Mouse (Mus musculus) spleen, postnatal 4 days (tissue): ENCODE data around the gene Emilin1.
"Not testable (repeated sequence)": the region's sequence is repeated elsewhere in the genome, so short reads cannot be mapped to it uniquely, and the experiment has no call there.

Experiments used
- DNase-seq, 2 experiments: peaks; one replicate each; pipeline ENCODE4 v3.0.0; 2022; ENCODE audit warnings: low spot score in 2 of 2

Gene Emilin1

GRCm38 (mm10) chr5:30913060-30913841 is at the start of gene Emilin1:
Gene Emilin1 (plus strand): TSS chr5:30913402.
- DNase-seq: no peak

GRCm38 (mm10) chr5:30863852-30864251 is 49.4 kb upstream of the Emilin1 start:
- peak in 1 of 2 experiments; percentile 40 for DNase-seq

GRCm38 (mm10) chr5:30864322-30864721 is 48.9 kb upstream of the Emilin1 start:
- no peak for DNase-seq

- DNase-seq: no peak
Measured at GRCm38 (mm10) chr5:30866871-30867270, 46.3 kb upstream of the Emilin1 start.

- DNase-seq: no peak
Measured at GRCm38 (mm10) chr5:30867712-30868111, 45.5 kb upstream of the Emilin1 start, which contains the start of gene Tmem214. Gene Tmem214 (plus strand): TSS chr5:30868012.

- DNase-seq: no peak
Measured at GRCm38 (mm10) chr5:30868981-30869380, 44.2 kb upstream of the Emilin1 start.

- DNase-seq: peak; percentile 92 to 97
Measured at GRCm38 (mm10) chr5:30869405-30870130, 43.6 kb upstream of the Emilin1 start.

- DNase-seq: no peak
Measured at GRCm38 (mm10) chr5:30870131-30870406, 43.1 kb upstream of the Emilin1 start.

- no peak for DNase-seq
Measured at GRCm38 (mm10) chr5:30872574-30872973, 40.6 kb upstream of the Emilin1 start.

GRCm38 (mm10) chr5:30874365-30874764 is 38.8 kb upstream of the Emilin1 start:
- DNase-seq: no peak

GRCm38 (mm10) chr5:30878616-30879015 is 34.6 kb upstream of the Emilin1 start:
- no peak for DNase-seq

- DNase-seq: no peak
Measured at GRCm38 (mm10) chr5:30879347-30879943, 33.8 kb upstream of the Emilin1 start.

GRCm38 (mm10) chr5:30881839-30882238 is 31.4 kb upstream of the Emilin1 start:
- not testable (repeated sequence) for DNase-seq

- no peak for DNase-seq
Measured at GRCm38 (mm10) chr5:30886209-30886608, 27.0 kb upstream of the Emilin1 start.

GRCm38 (mm10) chr5:30886731-30887130 is 26.5 kb upstream of the Emilin1 start:
- no peak for DNase-seq

- DNase-seq: peak; percentile 73 to 84
Measured at GRCm38 (mm10) chr5:30887331-30887761, 25.9 kb upstream of the Emilin1 start.

GRCm38 (mm10) chr5:30887858-30888336 is 25.3 kb upstream of the Emilin1 start:
- peak; percentile 92 to 96 for DNase-seq

- peak; percentile 87 to 92 for DNase-seq
Measured at GRCm38 (mm10) chr5:30888337-30889087, 24.7 kb upstream of the Emilin1 start, which contains the start of gene Agbl5. Gene Agbl5 (plus strand): TSS chr5:30888694.

- DNase-seq: no peak
Measured at GRCm38 (mm10) chr5:30889088-30889754, 24.0 kb upstream of the Emilin1 start.

GRCm38 (mm10) chr5:30890375-30890774 is 22.8 kb upstream of the Emilin1 start:
- no peak for DNase-seq

GRCm38 (mm10) chr5:30901860-30902259 is 11.3 kb upstream of the Emilin1 start:
- DNase-seq: no peak
